12 mouse cellular contexts compared by ENCODE assay signal in the genomic region with DNA sequence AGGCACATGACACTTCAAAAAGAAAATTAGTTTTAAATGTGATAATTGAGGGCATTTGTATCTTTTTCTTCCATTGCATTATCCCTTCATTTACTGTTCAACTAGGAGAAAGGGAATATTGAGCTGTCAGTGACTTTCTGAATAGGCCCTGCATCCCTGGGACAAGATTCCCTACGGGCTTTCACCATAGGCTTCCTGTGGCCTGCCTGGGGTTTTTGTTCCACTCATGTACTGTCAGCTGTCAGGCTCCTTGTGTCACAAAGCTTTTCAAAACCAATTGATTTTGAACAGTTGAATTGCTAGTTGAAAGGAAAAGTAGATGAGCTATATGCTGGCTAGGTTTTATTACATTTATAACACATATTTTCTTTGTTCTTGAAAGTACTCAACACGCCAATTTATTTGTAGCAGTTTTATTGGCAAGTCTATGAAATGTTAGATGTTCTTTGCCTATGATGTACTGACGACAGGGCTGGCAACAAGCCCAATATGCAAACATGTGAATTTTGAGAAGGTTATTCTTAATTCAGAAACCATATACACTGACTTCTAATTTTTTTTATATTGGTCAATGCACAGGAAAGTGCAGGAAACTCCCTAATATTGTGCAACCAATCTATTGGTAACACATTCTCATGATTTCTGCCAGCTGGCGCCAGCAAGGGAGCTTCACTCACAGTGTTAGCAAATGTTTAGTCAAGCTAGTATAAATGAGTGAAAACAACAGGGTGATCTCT. TPM values are rescaled to one million over a fixed set of nuclear protein-coding genes. Genes with fewer than 3 reads are reported as not detected.
DNase-seq lines count a peak whose midpoint lies in the region; ATAC-seq and TF ChIP-seq lines count a peak whose summit lies in the region.
"Had no signal": no experiment of that assay in that cellular context is flagged by ENCODE, and none has a peak within 500 bp of the region (broad histone marks: within the 10 kb centered on the region; RNA-seq: fewer than 3 reads in every experiment).

No protein-coding gene starts in this region.

- H3K9ac ChIP-seq in embryonic facial prominence, embryonic 14.5 days (ENCODE audit: low read depth, low read length), result no peak overlapping the region
- H3K9ac ChIP-seq in limb, embryonic 14.5 days (ENCODE audit: low read depth, low read length, severe bottlenecking), result no peak overlapping the region
- H3K9ac ChIP-seq: embryonic facial prominence, embryonic 13.5 days; liver, embryonic 13.5 days had no signal

- H3K27me3 ChIP-seq in embryonic facial prominence, embryonic 14.5 days (replicated peaks; ENCODE audit: control insufficient read depth, insufficient read depth, low read length), result no peaks in the 10 kb centered on the region
- H3K27me3 ChIP-seq in embryonic facial prominence, embryonic 10.5 days (replicated peaks; ENCODE audit: low read depth, poor library complexity, severe bottlenecking), result no peaks in the 10 kb centered on the region
- H3K27me3 ChIP-seq in limb, embryonic 14.5 days (ENCODE audit: control insufficient read depth, insufficient read depth, low read length), result no peaks in the 10 kb centered on the region
- H3K27me3 ChIP-seq: embryonic facial prominence, embryonic 13.5 days; liver, embryonic 13.5 days had no signal

- peak; percentile 79 for DNase-seq in embryonic facial prominence, embryonic 14.5 days (ENCODE audit: low spot score)
- no peak for DNase-seq in embryonic facial prominence, embryonic 10.5 days (ENCODE audit: low spot score)
- peak; percentile 29 for DNase-seq in left cerebral cortex, postnatal 4 days
- no peak for DNase-seq in left cerebral cortex, adult 18-20 months (ENCODE audit: low spot score in 2 of 2)
- DNase-seq in brain, embryonic 14.5 days (ENCODE audit: low read depth), result peak; percentile 65
- peak; percentile 67 for DNase-seq in limb, embryonic 14.5 days (ENCODE audit: low spot score)
- DNase-seq in thymus, adult 18-20 months, result no peak
- DNase-seq in cerebellum, adult 8-10 months, result no peak
- DNase-seq: liver, embryonic 13.5 days; thymus, adult 2 months had no signal

- no peak overlapping the region for H3K4me2 ChIP-seq in embryonic facial prominence, embryonic 14.5 days (ENCODE audit: low read depth, low read length)
- H3K4me2 ChIP-seq in limb, embryonic 14.5 days (replicated peaks; ENCODE audit: low read depth, low read length, severe bottlenecking), result no peak overlapping the region
- H3K4me2 ChIP-seq: embryonic facial prominence, embryonic 13.5 days; liver, embryonic 13.5 days had no signal

- no peak overlapping the region for H3K27ac ChIP-seq in embryonic facial prominence, embryonic 14.5 days (replicated peaks; ENCODE audit: low read depth, low read length)
- no peak overlapping the region for H3K27ac ChIP-seq in embryonic facial prominence, embryonic 10.5 days (replicated peaks)
- no peak overlapping the region for H3K27ac ChIP-seq in limb, embryonic 14.5 days (replicated peaks; ENCODE audit: low read depth, low read length)
- H3K27ac ChIP-seq: embryonic facial prominence, embryonic 13.5 days; liver, embryonic 13.5 days had no signal

- no peak for TF ChIP-seq CTCF in brain, embryonic 14.5 days (IDR thresholded peaks at IDR 0.05; ENCODE audit: borderline replicate concordance, extremely low read depth, insufficient read depth, insufficient read length)

- H3K4me3 ChIP-seq in embryonic facial prominence, embryonic 14.5 days (ENCODE audit: low read depth, low read length), result no peak overlapping the region
- no peak overlapping the region for H3K4me3 ChIP-seq in embryonic facial prominence, embryonic 10.5 days
- no peak overlapping the region for H3K4me3 ChIP-seq in limb, embryonic 14.5 days (replicated peaks; ENCODE audit: low read length)
- H3K4me3 ChIP-seq: embryonic facial prominence, embryonic 13.5 days; liver, embryonic 13.5 days had no signal

- WGBS in embryonic facial prominence, embryonic 14.5 days, result 46% methylated on average over 4 of the region's 4 CpGs
- 78% methylated on average over 4 of the region's 4 CpGs for WGBS in embryonic facial prominence, embryonic 10.5 days
- WGBS in limb, embryonic 14.5 days, result 36% methylated on average over 4 of the region's 4 CpGs

- no peak for TF ChIP-seq POLR2A in brain, embryonic 14.5 days (IDR thresholded peaks at IDR 0.05; ENCODE audit: borderline replicate concordance, extremely low read depth, insufficient read depth, insufficient read length, poor library complexity, severe bottlenecking)
- TF ChIP-seq POLR2A in limb, embryonic 14.5 days (IDR thresholded peaks at IDR 0.05; ENCODE audit: borderline replicate concordance, extremely low read depth, insufficient read depth, insufficient read length), result no peak

- H3K4me1 ChIP-seq in embryonic facial prominence, embryonic 14.5 days (ENCODE audit: control insufficient read depth, insufficient read depth, low read length), result peaks cover 3% of the 10 kb centered on the region; the same call in 1 of the 2 replicates
- peaks cover 6% of the 10 kb centered on the region for H3K4me1 ChIP-seq in embryonic facial prominence, embryonic 10.5 days
- H3K4me1 ChIP-seq in limb, embryonic 14.5 days (ENCODE audit: control insufficient read depth, insufficient read depth, low read length), result peaks cover 11% of the 10 kb centered on the region; the same call in 1 of the 2 replicates
- H3K4me1 ChIP-seq: embryonic facial prominence, embryonic 13.5 days; liver, embryonic 13.5 days had no signal

- ATAC-seq in embryonic facial prominence, embryonic 14.5 days (ENCODE audit: low read depth), result peak; percentile 62
- peak; percentile 70 for ATAC-seq in limb, embryonic 14.5 days (ENCODE audit: low FRiP score, low read depth)

- H3K36me3 ChIP-seq in embryonic facial prominence, embryonic 14.5 days (ENCODE audit: control insufficient read depth, insufficient read depth, low read length), result no peaks in the 10 kb centered on the region
- no peaks in the 10 kb centered on the region for H3K36me3 ChIP-seq in embryonic facial prominence, embryonic 10.5 days (replicated peaks)
- no peaks in the 10 kb centered on the region for H3K36me3 ChIP-seq in limb, embryonic 14.5 days (ENCODE audit: control insufficient read depth, insufficient read depth, low read length)
- H3K36me3 ChIP-seq: embryonic facial prominence, embryonic 13.5 days; liver, embryonic 13.5 days had no signal

- H3K9me3 ChIP-seq in embryonic facial prominence, embryonic 14.5 days (ENCODE audit: control insufficient read depth, low read length), result no peaks in the 10 kb centered on the region
- no peaks in the 10 kb centered on the region for H3K9me3 ChIP-seq in embryonic facial prominence, embryonic 10.5 days
- no peaks in the 10 kb centered on the region for H3K9me3 ChIP-seq in limb, embryonic 14.5 days (ENCODE audit: control insufficient read depth, low read length)
- H3K9me3 ChIP-seq: embryonic facial prominence, embryonic 13.5 days; liver, embryonic 13.5 days had no signal

- intact Hi-C loops in left cerebral cortex, postnatal 4 days (cut with DNase I), result no loop called here

RNA-seq across cellular contexts. Expression of a gene that starts 37.4 kb away (rescaled TPM):
- 5.0 and 5.6 TPM in 2 replicates for polyA plus RNA-seq in embryonic facial prominence, embryonic 14.5 days (2014; fragmentation: Nextera tagmentation; extraction: Ambion mirVana)
- polyA plus RNA-seq in embryonic facial prominence, embryonic 10.5 days (2016; fragmentation: Nextera tagmentation; extraction: Ambion mirVana), result 0.07 TPM in 1 of 2 replicates, not detected in the other
- under 1 TPM; 0.68 to 0.72 TPM for total RNA-seq in left cerebral cortex, postnatal 4 days (2021)
- 1 to 10 TPM; 2.9 to 3.3 TPM for total RNA-seq in left cerebral cortex, adult 18-20 months (2021)
- 0.18 and 0.25 TPM in 2 replicates for polyA plus RNA-seq in brain, embryonic 14.5 days (2012; rRNA removed)
- polyA plus RNA-seq in limb, embryonic 14.5 days (2012; rRNA removed), result 5.1 and 5.3 TPM in 2 replicates
- polyA plus RNA-seq in limb, embryonic 14.5 days (2014; fragmentation: Nextera tagmentation; extraction: Ambion mirVana), result 6.4 and 6.5 TPM in 2 replicates
- total RNA-seq: hematopoietic stem cell, adult 5-6 weeks had no signal
- polyA plus RNA-seq: liver, embryonic 13.5 days had no signal

Comparison
In these comparisons a context has a peak if more than half of its experiments do, and no peak if none do; other contexts are left out.
1. DNase-seq: peak in embryonic facial prominence, embryonic 14.5 days (single experiment), left cerebral cortex, postnatal 4 days (single experiment), brain, embryonic 14.5 days (single experiment) and limb, embryonic 14.5 days (single experiment); none in embryonic facial prominence, embryonic 10.5 days (single experiment), left cerebral cortex, adult 18-20 months (0 of 2), thymus, adult 18-20 months (0 of 2) and cerebellum, adult 8-10 months (single experiment).